Mouse (Mus musculus) liver, embryonic 11.5 days (tissue): ENCODE measurements around the gene Gtpbp6. TPM values are rescaled to one million over a fixed set of nuclear protein-coding genes. Genes with fewer than 3 reads are reported as not detected.

ENCODE experiments used
- ATAC-seq: fragments of 200-750 bp; cut with Nextera tagmentation; replicated peaks from 2 replicates; pipeline ENCODE4 v1.8.0; 2017; ENCODE audit warnings: moderate number of reproducible peaks, mild to moderate bottlenecking, moderate TSS enrichment, moderate library complexity; ENCODE audit not compliant: low FRiP score
- DNase-seq: peaks from one replicate; pipeline ENCODE4 v3.0.0-alpha.2; 2017; ENCODE audit warnings: low spot score
- H3K27ac ChIP-seq: fragments of 300-500 bp; sonication (generic); 2 replicates; pipeline ENCODE4 v1.5.1; 2014; ENCODE audit warnings: mild to moderate bottlenecking, low read depth, low read length, control low read depth
- H3K27me3 ChIP-seq: fragments of 300-500 bp; sonication (generic); replicated peaks from 2 replicates; pipeline ENCODE4 v1.6.1; 2014; ENCODE audit warnings: low read length, mixed read lengths; ENCODE audit not compliant: control insufficient read depth, insufficient read depth
- H3K36me3 ChIP-seq: fragments of 300-500 bp; sonication (generic); 2 replicates; pipeline ENCODE4 v1.6.1; 2014; ENCODE audit warnings: mild to moderate bottlenecking, low read length, moderate library complexity, mixed read lengths; ENCODE audit not compliant: control insufficient read depth, insufficient read depth
- H3K4me1 ChIP-seq: fragments of 300-500 bp; sonication (generic); replicated peaks from 2 replicates; pipeline ENCODE4 v1.6.1; 2014; ENCODE audit warnings: low read length, mixed read lengths; ENCODE audit not compliant: control insufficient read depth, insufficient read depth
- H3K4me2 ChIP-seq: fragments of 300-500 bp; sonication (generic); 2 replicates; pipeline ENCODE4 v1.6.1; 2014; ENCODE audit warnings: mild to moderate bottlenecking, control low read depth, moderate library complexity
- H3K4me3 ChIP-seq: fragments of 300-500 bp; sonication (generic); 2 replicates; pipeline ENCODE4 v1.5.1; 2014; ENCODE audit warnings: low read depth, low read length, control low read depth
- H3K9ac ChIP-seq: fragments of 300-500 bp; sonication (generic); 2 replicates; pipeline ENCODE4 v1.6.1; 2014; ENCODE audit warnings: low read depth, low read length, control low read depth
- H3K9me3 ChIP-seq: fragments of 300-500 bp; sonication (generic); 2 replicates; pipeline ENCODE4 v1.6.1; 2016; ENCODE audit warnings: low read length, inconsistent platforms, mixed read lengths; ENCODE audit not compliant: control insufficient read depth
- WGBS: fragments of 180-500 bp; shearing (Covaris S2); extraction: QIAGEN DNeasy Blood & Tissue Kit; methylation state at CpG from one replicate; pipeline ENCODE4 v1.1.7; 2014; 5-methylcytosine and 5-hydroxymethylcytosine counted together
- polyA plus RNA-seq: library from polyadenylated mRNA; unstranded; fragments of >200 nt; fragmentation: Nextera tagmentation; extraction: Ambion mirVana; gene quantifications from 2 replicates; pipeline ENCODE4 v1.2.1, GENCODE M21; 2014

The Gtpbp6 gene
- polyA plus RNA-seq, result 18.7 and 20.9 TPM in 2 replicates

DNA sequence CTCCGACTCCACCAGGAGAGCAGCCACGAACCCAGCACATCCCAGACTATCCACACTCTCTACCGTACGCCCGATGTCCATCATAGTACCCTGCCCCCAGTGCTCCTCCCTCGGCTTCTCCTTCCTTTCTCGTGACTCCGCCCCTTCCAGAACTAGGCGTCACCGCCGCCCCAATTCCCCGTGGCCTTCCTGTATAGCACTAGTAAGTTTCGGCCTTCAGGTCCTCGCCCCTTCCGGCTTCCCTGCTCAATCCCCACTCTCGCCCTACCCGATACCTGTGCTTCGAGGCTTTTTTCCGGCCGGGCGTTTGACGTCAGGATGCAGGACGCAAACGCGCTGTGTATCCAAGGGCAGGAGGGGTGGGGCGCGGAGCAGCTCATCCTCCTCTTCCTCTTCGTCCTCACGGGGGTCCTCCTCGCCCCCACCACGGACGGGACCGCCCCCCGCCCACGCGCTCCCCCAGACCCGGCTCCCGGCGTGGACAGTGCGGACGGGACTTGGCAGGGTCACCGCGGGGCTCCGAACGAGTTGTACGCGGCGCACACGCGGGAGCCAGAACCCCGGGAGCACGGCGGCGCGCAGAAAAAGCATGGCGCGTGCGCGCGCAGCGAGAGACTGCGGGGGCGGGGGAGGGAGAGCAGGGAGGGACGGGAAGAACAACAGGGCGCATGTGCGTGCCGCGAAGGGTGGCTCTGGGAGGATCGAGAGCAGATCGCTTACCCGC is at the start of gene Gtpbp6:
Gtpbp6 (minus strand) TSS at position 617 of the 724 bp plus-strand sequence.
- H3K4me1 ChIP-seq, result peaks cover 14% of the 10 kb centered on the region
- under 1% methylated on average over 70 of the region's 71 CpGs for WGBS

GRCm38 (mm10) chr5:110143007-110143406 is 35.0 kb upstream of the Gtpbp6 start:
- 86% methylated on average over 5 of the region's 5 CpGs for WGBS
- H3K9me3 ChIP-seq, result no peaks in the 10 kb centered on the region
- H3K4me2 ChIP-seq, result no peak overlapping the region
- no peak overlapping the region for H3K4me3 ChIP-seq
- H3K9ac ChIP-seq, result no peak overlapping the region
- H3K27me3 ChIP-seq, result no peaks in the 10 kb centered on the region
- ATAC-seq (no peak), DNase-seq (no peak)
- no peak overlapping the region for H3K27ac ChIP-seq
- H3K36me3 ChIP-seq, result peaks cover 26% of the 10 kb centered on the region
- no peaks in the 10 kb centered on the region for H3K4me1 ChIP-seq

More for the DNA sequence above, at the start of gene Gtpbp6:
- H3K36me3 ChIP-seq, result peaks cover 36% of the 10 kb centered on the region
- H3K9me3 ChIP-seq, result no peaks in the 10 kb centered on the region
- no peaks in the 10 kb centered on the region for H3K27me3 ChIP-seq
- peak within 1 kb of the TSS; percentile 97 for H3K4me2 ChIP-seq
- DNase-seq (peak; percentile 91), ATAC-seq (peak; percentile 82)
- H3K4me3 ChIP-seq, result peak within 1 kb of the TSS; percentile 87
- peak within 1 kb of the TSS; percentile 97 for H3K27ac ChIP-seq
- H3K9ac ChIP-seq, result peak within 1 kb of the TSS; percentile 90

GRCm38 (mm10) chr5:110142309-110142708 is 34.3 kb upstream of the Gtpbp6 start:
- Histone ChIP-seq H3K36me3 (peaks cover 23% of the 10 kb centered on the region), H3K9me3 (no peaks in the 10 kb centered on the region), H3K27me3 (no peaks in the 10 kb centered on the region), H3K4me2 (no peak overlapping the region), H3K27ac (no peak overlapping the region), H3K4me3 (no peak overlapping the region), H3K9ac (no peak overlapping the region), H3K4me1 (no peaks in the 10 kb centered on the region; the same call in 1 of the 2 replicates)
- WGBS, result 95% methylated on average over 2 of the region's 2 CpGs
- no peak for DNase-seq
- ATAC-seq, result no peak

GRCm38 (mm10) chr5:110140424-110140823 is 32.4 kb upstream of the Gtpbp6 start:
- Histone ChIP-seq H3K36me3 (peaks cover 14% of the 10 kb centered on the region; the same call in 1 of the 2 replicates), H3K4me1 (no peaks in the 10 kb centered on the region; the same call in 1 of the 2 replicates), H3K4me3 (no peak overlapping the region), H3K9me3 (no peaks in the 10 kb centered on the region), H3K27me3 (no peaks in the 10 kb centered on the region), H3K27ac (no peak overlapping the region), H3K4me2 (no peak overlapping the region), H3K9ac (no peak overlapping the region)
- WGBS, result 89% methylated on average over 7 of the region's 7 CpGs
- DNase-seq (no peak), ATAC-seq (no peak)

DNA sequence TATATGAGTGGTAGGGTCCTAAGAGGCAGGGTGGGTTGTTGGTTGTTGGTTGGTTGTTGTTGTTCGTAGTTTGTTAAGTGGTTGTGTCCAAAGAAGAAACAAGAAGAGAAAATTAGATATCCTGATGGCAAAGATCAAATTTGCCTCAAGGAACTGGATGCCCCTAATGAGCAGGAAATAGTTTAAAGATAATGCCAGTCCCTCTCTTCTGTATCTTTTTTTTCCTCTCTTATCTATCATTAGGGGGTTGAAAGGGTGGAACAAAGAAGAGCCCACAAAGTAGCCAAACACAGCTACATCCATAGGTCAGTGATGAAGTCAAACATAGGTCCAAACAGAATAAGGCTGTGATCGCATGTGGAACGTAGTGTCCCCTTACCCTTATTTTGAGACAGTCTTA is 31.3 kb upstream of the Gtpbp6 start:
- peaks cover 11% of the 10 kb centered on the region; the same call in 1 of the 2 replicates for H3K36me3 ChIP-seq
- no peaks in the 10 kb centered on the region for H3K27me3 ChIP-seq
- no peaks in the 10 kb centered on the region for H3K9me3 ChIP-seq
- no peak overlapping the region for H3K4me2 ChIP-seq
- DNase-seq, result no peak
- H3K4me3 ChIP-seq, result no peak overlapping the region
- H3K27ac ChIP-seq, result no peak overlapping the region
- WGBS, result 94% methylated on average over 3 of the region's 3 CpGs
- no peaks in the 10 kb centered on the region; the same call in 1 of the 2 replicates for H3K4me1 ChIP-seq
- ATAC-seq, result no peak
- no peak overlapping the region for H3K9ac ChIP-seq

DNA sequence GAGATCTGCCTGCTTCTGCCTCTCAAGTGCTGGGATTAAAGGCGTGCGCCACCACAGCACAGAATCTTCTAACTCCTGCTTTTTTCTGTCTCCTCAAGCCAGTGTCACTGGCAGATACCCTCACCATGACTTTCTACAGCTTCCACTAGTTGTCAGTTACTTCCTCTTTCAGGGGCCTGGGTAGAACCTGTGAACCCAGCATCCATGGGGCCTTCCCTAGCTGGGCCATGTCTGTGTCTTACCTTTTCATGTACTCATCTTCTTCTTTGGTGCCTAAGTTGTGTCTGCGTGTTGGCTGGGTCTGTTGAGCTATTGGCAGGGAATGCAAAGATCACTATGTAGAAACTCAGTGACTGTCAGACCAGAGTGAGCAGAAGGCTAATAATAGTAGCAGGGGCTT is 29.8 kb upstream of the Gtpbp6 start:
- no peak overlapping the region for H3K27ac ChIP-seq
- peaks cover 4% of the 10 kb centered on the region; the same call in 1 of the 2 replicates for H3K36me3 ChIP-seq
- no peaks in the 10 kb centered on the region for H3K27me3 ChIP-seq
- no peaks in the 10 kb centered on the region for H3K9me3 ChIP-seq
- no peaks in the 10 kb centered on the region; the same call in 1 of the 2 replicates for H3K4me1 ChIP-seq
- ATAC-seq, result no peak
- 91% methylated on average over 3 of the region's 3 CpGs for WGBS
- H3K4me2 ChIP-seq, result no peak overlapping the region
- DNase-seq, result no peak
- no peak overlapping the region for H3K9ac ChIP-seq
- H3K4me3 ChIP-seq, result no peak overlapping the region

- Histone ChIP-seq H3K4me3 (peak overlapping the region; percentile 73), H3K4me1 (no peaks in the 10 kb centered on the region; the same call in 1 of the 2 replicates), H3K9ac (peak overlapping the region; percentile 80), H3K27ac (peak overlapping the region; percentile 20; the same call in 1 of the 2 replicates), H3K27me3 (no peaks in the 10 kb centered on the region), H3K36me3 (peaks cover 4% of the 10 kb centered on the region; the same call in 1 of the 2 replicates), H3K4me2 (peak overlapping the region; percentile 68), H3K9me3 (no peaks in the 10 kb centered on the region; the same call in 1 of the 2 replicates)
- ATAC-seq, result peak; percentile 42
- no peak for DNase-seq
- 5% methylated on average over 18 of the region's 18 CpGs for WGBS
These were observed 28.1 kb upstream of the Gtpbp6 start for GRCm38 (mm10) chr5:110136087-110136464.

GRCm38 (mm10) chr5:110135293-110136086 is 27.5 kb upstream of the Gtpbp6 start, which contains the start of gene Chfr:
Gene Chfr (plus strand): TSS chr5:110135842.
- H3K27me3 ChIP-seq, result no peaks in the 10 kb centered on the region
- peak within 1 kb of the TSS; percentile 68 for H3K4me2 ChIP-seq
- peaks cover 4% of the 10 kb centered on the region; the same call in 1 of the 2 replicates for H3K36me3 ChIP-seq
- peak within 1 kb of the TSS; percentile 46; the same call in 1 of the 2 replicates for H3K27ac ChIP-seq
- peak within 1 kb of the TSS; percentile 73 for H3K4me3 ChIP-seq
- H3K9me3 ChIP-seq, result no peaks in the 10 kb centered on the region; the same call in 1 of the 2 replicates
- ATAC-seq (peak; percentile 100), DNase-seq (peak; percentile 99)
- peak within 1 kb of the TSS; percentile 80 for H3K9ac ChIP-seq
- WGBS, result 2% methylated on average over 46 of the region's 46 CpGs
- H3K4me1 ChIP-seq, result no peaks in the 10 kb centered on the region; the same call in 1 of the 2 replicates
